Mouse (Mus musculus) limb, embryonic 14.5 days (tissue): ENCODE measurements around the gene Hoxa5. TPM values are rescaled to one million over a fixed set of nuclear protein-coding genes. Genes with fewer than 3 reads are reported as not detected.
A peak's percentile ranks its signal among the peaks of the same experiment; 100 is the strongest.

Experiments used
- ATAC-seq: fragments of 200-750 bp; cut with Nextera tagmentation; 2 replicates; pipeline ENCODE4 v1.8.0; 2017; ENCODE audit warnings: low read depth, moderate number of reproducible peaks, moderate TSS enrichment; ENCODE audit not compliant: low FRiP score
- DNase-seq: peaks from one replicate; pipeline ENCODE4 v3.0.0-alpha.2; 2015; ENCODE audit warnings: low spot score
- H3K27ac ChIP-seq: fragments of 300-500 bp; sonication (generic); replicated peaks from 2 replicates; pipeline ENCODE4 v1.5.1; 2014; ENCODE audit warnings: low read depth, mild to moderate bottlenecking, low read length, moderate library complexity, mixed read lengths
- H3K27me3 ChIP-seq: fragments of 300-500 bp; sonication (generic); 2 replicates; pipeline ENCODE4 v1.6.1; 2014; ENCODE audit warnings: low read length, mixed read lengths; ENCODE audit not compliant: control insufficient read depth, insufficient read depth
- H3K36me3 ChIP-seq: fragments of 300-500 bp; sonication (generic); 2 replicates; pipeline ENCODE4 v1.6.1; 2014; ENCODE audit warnings: mild to moderate bottlenecking, low read length, moderate library complexity, mixed read lengths; ENCODE audit not compliant: control insufficient read depth, insufficient read depth
- H3K4me1 ChIP-seq: fragments of 300-500 bp; sonication (generic); 2 replicates; pipeline ENCODE4 v1.6.1; 2014; ENCODE audit warnings: antibody characterized with exemption, low read length, mixed read lengths; ENCODE audit not compliant: control insufficient read depth, insufficient read depth
- H3K4me2 ChIP-seq: fragments of 300-500 bp; sonication (generic); replicated peaks from 2 replicates; pipeline ENCODE4 v1.6.1; 2014; ENCODE audit warnings: low read depth, mild to moderate bottlenecking, low read length, moderate library complexity; ENCODE audit not compliant: severe bottlenecking
- H3K4me3 ChIP-seq: fragments of 300-500 bp; sonication (generic); replicated peaks from 2 replicates; pipeline ENCODE4 v1.5.1; 2014; ENCODE audit warnings: low read length
- H3K9ac ChIP-seq: fragments of 300-500 bp; sonication (generic); 2 replicates; pipeline ENCODE4 v1.6.1; 2014; ENCODE audit warnings: mild to moderate bottlenecking, low read depth, low read length, moderate library complexity; ENCODE audit not compliant: severe bottlenecking
- H3K9me3 ChIP-seq: fragments of 300-500 bp; sonication (generic); 2 replicates; pipeline ENCODE4 v1.6.1; 2016; ENCODE audit warnings: low read length; ENCODE audit not compliant: control insufficient read depth
- POLR2A ChIP-seq: fragments of 200-500 bp; IDR thresholded peaks from 2 replicates; pipeline ENCODE4 v1.8.0; 2012; ENCODE audit warnings: inconsistent platforms, mild to moderate bottlenecking, moderate library complexity, borderline replicate concordance; ENCODE audit not compliant: insufficient read depth, insufficient read length; ENCODE audit errors: extremely low read depth
- WGBS: fragments of 180-500 bp; shearing (Covaris S2); extraction: QIAGEN DNeasy Blood & Tissue Kit; methylation state at CpG from one replicate; pipeline ENCODE4 v1.1.7; 2014; 5-methylcytosine and 5-hydroxymethylcytosine counted together
- polyA plus RNA-seq, 2 experiments: library from polyadenylated mRNA; depleted of rRNA in 1 of 2; stranded (reverse) in 1 of 2; unstranded in 1 of 2; fragments of >200 nt; fragmentation: Nextera tagmentation in 1 of 2; extraction: Ambion mirVana in 1 of 2; gene quantifications; 2 replicates each; pipeline versions ENCODE4 v1.2.1 to v1.2.3; 2012 to 2014

Gene Hoxa5
- polyA plus RNA-seq, 2 experiments = 3.4 to 11.0 TPM

DNA sequence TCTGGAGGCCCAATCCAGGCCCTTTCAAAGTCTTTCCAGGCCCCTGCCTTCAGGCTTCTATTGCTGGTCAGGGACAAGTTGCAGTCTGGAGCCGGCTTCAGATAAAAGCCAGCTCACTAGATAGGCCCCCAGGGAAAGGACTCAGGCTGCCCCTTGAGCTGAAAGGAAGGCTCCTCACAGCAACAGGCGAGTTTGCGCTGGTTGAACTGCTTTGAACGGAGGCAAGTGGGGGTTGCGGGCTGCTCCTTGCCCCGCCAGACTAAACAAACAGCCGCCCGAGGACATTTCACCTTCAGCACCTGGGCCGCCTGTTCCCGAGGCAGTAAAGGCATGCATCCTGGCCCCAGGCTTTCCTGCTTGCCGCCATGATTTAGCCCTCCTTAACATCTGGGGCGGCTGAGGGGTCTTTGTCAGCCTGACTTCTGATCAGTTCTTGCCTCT, 39.3 kb upstream of the Hoxa5 start:
- H3K27ac ChIP-seq = peak overlapping the region; percentile 98

DNA sequence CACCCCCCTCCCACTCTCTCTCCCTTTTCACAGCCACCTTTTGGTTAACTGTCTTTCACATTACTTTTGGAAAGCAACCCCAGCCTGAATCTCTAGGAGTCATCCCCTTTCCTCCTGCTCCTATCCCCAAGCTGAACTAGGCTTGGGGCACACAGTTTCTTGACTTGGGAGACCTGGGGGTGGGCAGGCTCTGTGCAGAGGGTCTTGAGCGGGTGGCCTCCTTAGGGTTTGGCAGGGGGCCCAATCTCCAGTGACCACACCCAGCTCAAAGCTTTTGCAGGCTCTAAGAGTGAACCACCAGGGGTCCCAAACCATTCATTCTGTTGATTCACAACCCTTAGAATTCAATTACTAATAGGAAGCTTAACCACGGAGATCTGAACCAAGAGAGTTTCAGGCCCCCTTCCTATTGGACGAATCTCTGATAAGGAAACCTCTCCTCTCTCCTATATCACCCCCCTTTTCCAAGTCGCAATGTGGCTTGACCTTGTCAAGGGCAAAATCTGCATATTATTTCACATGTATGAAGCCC, 38.5 kb upstream of the Hoxa5 start:
- WGBS = 14% methylated on average over 4 of the region's 4 CpGs
- Histone ChIP-seq H3K4me3 (peak overlapping the region; percentile 90), H3K27me3 (no peaks in the 10 kb centered on the region), H3K4me2 (peak overlapping the region; percentile 96), H3K4me1 (peaks cover 23% of the 10 kb centered on the region), H3K36me3 (no peaks in the 10 kb centered on the region), H3K9me3 (no peaks in the 10 kb centered on the region), H3K27ac (peak overlapping the region; percentile 98), H3K9ac (peak overlapping the region; percentile 98)
- TF ChIP-seq POLR2A = no peak
- DNase-seq = no peak
- no peak for ATAC-seq

More for the DNA sequence above, 39.3 kb upstream of the Hoxa5 start:
- Histone ChIP-seq H3K36me3 (peaks cover 1% of the 10 kb centered on the region; the same call in 1 of the 2 replicates), H3K4me1 (peaks cover 23% of the 10 kb centered on the region), H3K4me2 (peak overlapping the region; percentile 96), H3K4me3 (peak overlapping the region; percentile 90), H3K27me3 (no peaks in the 10 kb centered on the region), H3K9me3 (no peaks in the 10 kb centered on the region), H3K9ac (peak overlapping the region; percentile 98)
- no peak for ATAC-seq
- 5% methylated on average over 12 of the region's 12 CpGs for WGBS
- no peak for TF ChIP-seq POLR2A
- no peak for DNase-seq

DNA sequence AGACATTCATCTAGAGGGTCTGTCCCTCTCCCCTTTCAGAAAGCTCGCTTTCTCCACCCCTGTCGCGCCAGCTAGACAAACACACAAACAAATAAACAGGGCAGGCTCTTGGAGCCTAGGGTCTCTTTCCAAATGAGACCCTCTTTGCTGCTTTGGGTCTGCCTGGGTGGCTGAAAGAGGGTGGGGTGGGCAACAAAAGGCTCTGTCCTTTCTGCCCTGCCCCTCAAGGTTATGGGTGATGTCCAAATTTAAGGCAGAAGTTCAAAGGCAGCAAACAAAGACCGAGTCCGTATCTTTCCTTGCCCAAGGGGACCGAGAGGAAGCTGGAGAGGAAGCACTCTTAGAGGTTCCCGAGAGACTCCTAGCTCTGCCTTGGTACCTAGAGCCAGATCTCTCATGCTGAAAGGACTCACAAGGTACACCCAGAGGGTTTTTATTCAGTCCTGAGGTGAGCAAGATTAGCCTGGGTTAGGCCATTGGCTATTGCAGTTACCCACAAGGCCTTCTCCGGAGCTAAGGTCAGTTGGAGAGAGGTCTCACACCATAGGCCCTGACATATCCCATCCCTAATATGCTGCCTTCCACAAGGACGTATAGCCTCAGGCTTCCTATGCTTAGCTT, 36.7 kb upstream of the Hoxa5 start:
- TF ChIP-seq POLR2A = no peak
- peak overlapping the region; percentile 99 for H3K27ac ChIP-seq
- 8% methylated on average over 9 of the region's 9 CpGs for WGBS
- peak overlapping the region; percentile 90 for H3K4me3 ChIP-seq
- 0 out of 2 replicates have a peak, but pooled peaks cover 3% of the 10 kb centered on the region for H3K36me3 ChIP-seq
- H3K27me3 ChIP-seq = no peaks in the 10 kb centered on the region
- DNase-seq (no peak), ATAC-seq (no peak)
- H3K4me1 ChIP-seq = peaks cover 32% of the 10 kb centered on the region
- H3K9me3 ChIP-seq = no peaks in the 10 kb centered on the region
- peak overlapping the region; percentile 96 for H3K4me2 ChIP-seq
- peak overlapping the region; percentile 100 for H3K9ac ChIP-seq

DNA sequence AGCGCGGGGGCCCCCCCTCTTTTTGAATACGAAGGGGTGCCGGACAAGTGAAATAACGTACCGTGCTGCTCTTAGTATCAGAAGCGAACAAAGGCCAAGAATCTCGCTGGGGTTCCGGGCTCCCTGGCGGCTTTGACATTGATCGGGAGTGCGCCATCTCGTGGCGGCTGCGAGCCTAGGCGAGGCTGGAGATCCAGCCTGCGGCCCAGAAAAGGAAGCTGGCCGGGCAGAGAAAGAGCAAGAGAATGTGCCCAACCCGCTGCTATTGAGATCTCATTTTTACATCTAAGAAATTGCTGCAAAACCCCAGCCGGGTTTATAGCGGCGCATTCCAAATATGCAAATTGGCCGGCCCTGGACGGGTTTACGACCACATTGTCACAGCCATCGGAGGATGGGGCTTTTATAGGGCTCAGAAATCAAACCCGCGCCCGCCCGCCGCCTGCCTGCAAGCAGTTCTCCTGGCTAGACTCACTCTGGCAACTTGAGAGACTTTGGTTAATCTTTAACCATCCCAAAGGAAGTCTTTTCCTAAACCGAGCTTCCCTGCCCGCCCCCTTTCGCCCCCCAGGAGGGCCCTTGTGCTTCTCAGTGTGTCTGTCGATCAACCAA, 36.1 kb upstream of the Hoxa5 start, which contains the start of gene Hoxa10:
Gene Hoxa10 (minus strand): TSS at position 466 of the 612 bp plus-strand sequence.
- H3K9ac ChIP-seq = peak within 1 kb of the TSS; percentile 100
- peak within 1 kb of the TSS; percentile 99 for H3K27ac ChIP-seq
- H3K4me3 ChIP-seq = peak within 1 kb of the TSS; percentile 90
- peak; percentile 55 for ATAC-seq
- DNase-seq = peak; percentile 95
- 2% methylated on average over 35 of the region's 35 CpGs for WGBS
- H3K9me3 ChIP-seq = no peaks in the 10 kb centered on the region
- peak; percentile 43; the same call in 1 of the 2 replicates for TF ChIP-seq POLR2A
- 0 out of 2 replicates have a peak, but pooled peaks cover 6% of the 10 kb centered on the region for H3K36me3 ChIP-seq
- H3K27me3 ChIP-seq = no peaks in the 10 kb centered on the region
- H3K4me2 ChIP-seq = peak within 1 kb of the TSS; percentile 96
- H3K4me1 ChIP-seq = peaks cover 38% of the 10 kb centered on the region

DNA sequence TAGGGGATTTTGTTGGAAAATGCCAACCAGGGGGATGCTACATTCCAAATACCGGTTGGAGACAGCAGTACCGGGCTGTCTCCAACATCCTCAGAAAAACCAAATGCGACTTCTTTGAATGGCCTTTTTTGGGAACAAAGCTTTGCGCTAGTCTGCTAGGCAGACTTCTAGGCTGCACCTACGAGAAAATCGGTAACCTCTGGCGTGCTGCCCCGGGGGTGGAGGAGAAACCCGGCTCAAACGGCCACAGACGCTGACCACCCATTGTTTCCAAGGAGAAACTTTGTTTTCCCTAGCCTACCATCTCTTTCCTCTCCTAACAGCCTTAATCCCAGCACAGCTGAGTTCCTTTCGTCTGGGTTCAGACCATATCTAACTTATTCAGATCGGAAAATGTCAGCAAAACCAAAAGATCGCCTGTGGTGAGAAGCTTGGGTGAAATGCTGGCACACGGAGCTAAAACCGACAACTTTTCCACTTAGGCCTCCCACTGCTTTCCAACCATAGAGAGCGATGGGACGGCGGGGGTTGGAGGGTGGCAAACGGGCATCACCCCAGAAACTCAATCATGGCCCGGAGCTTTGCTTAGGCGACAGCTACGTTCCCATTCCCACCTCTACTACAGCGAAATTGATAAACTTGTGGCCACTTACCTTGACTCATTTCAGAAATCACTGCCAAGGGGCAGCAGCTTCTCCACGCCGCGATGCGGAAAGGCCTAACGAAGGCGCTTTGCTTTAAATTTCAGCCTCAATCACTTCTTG, 35.4 kb upstream of the Hoxa5 start:
- H3K4me3 ChIP-seq = peak overlapping the region; percentile 90
- peak overlapping the region; percentile 99 for H3K27ac ChIP-seq
- H3K4me2 ChIP-seq = peak overlapping the region; percentile 96
- H3K27me3 ChIP-seq = no peaks in the 10 kb centered on the region
- peaks cover 40% of the 10 kb centered on the region for H3K4me1 ChIP-seq
- peak overlapping the region; percentile 100 for H3K9ac ChIP-seq
- H3K9me3 ChIP-seq = no peaks in the 10 kb centered on the region
- DNase-seq (no peak), ATAC-seq (no peak)
- 0 out of 2 replicates have a peak, but pooled peaks cover 6% of the 10 kb centered on the region for H3K36me3 ChIP-seq
- no peak for TF ChIP-seq POLR2A
- under 1% methylated on average over 30 of the region's 30 CpGs for WGBS
